Mouse (Mus musculus) midbrain, embryonic 10.5 days (tissue): ENCODE measurements around the gene Gm17657. TPM values are rescaled to one million over a fixed set of nuclear protein-coding genes. Genes with fewer than 3 reads are reported as not detected.
"Not testable (repeated sequence)": the region's sequence is repeated elsewhere in the genome, so short reads cannot be mapped to it uniquely, and the experiment has no call there.

Experiments
- DNase-seq: peaks from one replicate; pipeline ENCODE4 v3.0.0-alpha.2; 2017; ENCODE audit warnings: low spot score
- H3K27ac ChIP-seq: fragments of 300-500 bp; sonication (generic); replicated peaks from 2 replicates; pipeline ENCODE4 v1.5.1; 2016; ENCODE audit warnings: mild to moderate bottlenecking
- H3K27me3 ChIP-seq: fragments of 300-500 bp; sonication (generic); 2 replicates; pipeline ENCODE4 v1.6.1; 2016; ENCODE audit warnings: low read depth, mild to moderate bottlenecking; ENCODE audit not compliant: poor library complexity, severe bottlenecking
- H3K36me3 ChIP-seq: fragments of 300-500 bp; sonication (generic); 2 replicates; pipeline ENCODE4 v1.6.1; 2016; ENCODE audit warnings: mild to moderate bottlenecking, moderate library complexity
- H3K4me1 ChIP-seq: fragments of 300-500 bp; sonication (generic); 2 replicates; pipeline ENCODE4 v1.6.1; 2016
- H3K4me3 ChIP-seq: fragments of 300-500 bp; sonication (generic); 2 replicates; pipeline ENCODE4 v1.5.1; 2016; ENCODE audit warnings: mild to moderate bottlenecking, moderate library complexity
- H3K9me3 ChIP-seq: fragments of 300-500 bp; sonication (generic); replicated peaks from 2 replicates; pipeline ENCODE4 v1.6.1; 2016; ENCODE audit warnings: mild to moderate bottlenecking
- WGBS: fragments of 180-500 bp; shearing (Covaris S2); methylation state at CpG from one replicate; pipeline ENCODE4 v1.1.7; 2016; 5-methylcytosine and 5-hydroxymethylcytosine counted together
- polyA plus RNA-seq: library from polyadenylated mRNA; unstranded; fragments of >200 nt; fragmentation: Nextera tagmentation; extraction: Ambion mirVana; gene quantifications from 2 replicates; pipeline ENCODE4 v1.2.1, GENCODE M21; 2016

Gm17657 gene
- polyA plus RNA-seq, 1 experiment from 2014 or later = not detected

GRCm38 (mm10) chr17:29541419-29541818 lies 8.0 kb downstream of the Gm17657 start:
- no peak overlapping the region for H3K4me3 ChIP-seq
- WGBS = 83% methylated on average over 14 of the region's 14 CpGs
- no peak for DNase-seq
- no peaks in the 10 kb centered on the region for H3K36me3 ChIP-seq
- H3K4me1 ChIP-seq = no peaks in the 10 kb centered on the region
- H3K27me3 ChIP-seq = no peaks in the 10 kb centered on the region
- H3K27ac ChIP-seq = no peak overlapping the region
- no peaks in the 10 kb centered on the region for H3K9me3 ChIP-seq

DNA sequence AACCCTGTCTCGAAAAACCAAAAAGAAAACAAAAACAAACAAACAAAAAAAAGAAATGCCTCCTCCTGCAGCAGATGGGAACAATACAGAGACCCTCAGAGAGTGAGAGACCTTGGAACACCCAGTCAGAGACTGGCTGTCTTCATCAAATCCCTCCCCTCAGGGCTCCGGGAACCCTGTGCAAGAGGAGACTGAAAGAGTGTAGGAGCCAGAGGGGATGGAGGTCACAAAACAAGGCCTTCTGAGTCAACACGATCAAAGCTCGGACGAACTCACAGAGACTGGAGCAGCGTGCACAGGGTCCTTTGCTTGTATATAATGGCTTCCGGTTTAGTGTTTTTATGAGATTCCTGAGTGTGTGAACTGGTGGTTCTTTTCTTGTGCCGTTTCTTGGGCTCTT lies 9.0 kb downstream of the Gm17657 start:
- Histone ChIP-seq H3K4me1 (no peaks in the 10 kb centered on the region), H3K27ac (no peak overlapping the region), H3K4me3 (no peak overlapping the region), H3K36me3 (no peaks in the 10 kb centered on the region), H3K27me3 (no peaks in the 10 kb centered on the region), H3K9me3 (0 out of 2 replicates have a peak, but pooled peaks cover under 1% of the 10 kb centered on the region)
- no peak for DNase-seq
- 88% methylated on average over 8 of the region's 8 CpGs for WGBS

DNA sequence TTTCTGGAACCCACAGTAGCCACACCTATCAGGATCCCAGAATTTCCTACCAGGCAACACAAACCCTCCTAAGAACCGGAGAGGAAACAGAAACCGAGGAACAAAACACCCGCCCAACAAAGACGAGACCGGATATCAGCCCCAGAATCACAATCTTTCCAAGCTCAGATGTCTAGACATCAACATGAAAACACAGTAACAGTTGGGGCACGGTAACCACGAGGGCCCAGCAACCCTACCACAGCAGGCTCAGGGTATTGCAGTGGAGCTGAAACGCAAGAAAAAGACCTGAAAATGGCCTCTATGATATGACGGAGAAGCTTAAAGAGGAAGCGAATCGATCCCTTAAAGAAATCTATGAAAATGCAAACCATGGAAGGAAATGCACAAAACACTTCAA lies 15.6 kb downstream of the Gm17657 start:
- no peak for DNase-seq

GRCm38 (mm10) chr17:29531757-29532384 lies 17.6 kb downstream of the Gm17657 start:
- DNase-seq = no peak
- Histone ChIP-seq H3K27ac (no peak overlapping the region), H3K36me3 (no peaks in the 10 kb centered on the region), H3K4me1 (no peaks in the 10 kb centered on the region), H3K4me3 (no peak overlapping the region), H3K9me3 (peaks cover 3% of the 10 kb centered on the region; the same call in 1 of the 2 replicates), H3K27me3 (no peaks in the 10 kb centered on the region)
- 88% methylated on average over 10 of the region's 10 CpGs for WGBS

More for the DNA sequence above, 15.6 kb downstream of the Gm17657 start:
- 0 out of 2 replicates have a peak, but pooled peaks cover 3% of the 10 kb centered on the region for H3K9me3 ChIP-seq
- H3K36me3 ChIP-seq = no peaks in the 10 kb centered on the region
- no peak overlapping the region for H3K27ac ChIP-seq
- no peaks in the 10 kb centered on the region for H3K27me3 ChIP-seq
- WGBS = 95% methylated on average over 11 of the region's 11 CpGs
- no peaks in the 10 kb centered on the region for H3K4me1 ChIP-seq
- no peak overlapping the region for H3K4me3 ChIP-seq

DNA sequence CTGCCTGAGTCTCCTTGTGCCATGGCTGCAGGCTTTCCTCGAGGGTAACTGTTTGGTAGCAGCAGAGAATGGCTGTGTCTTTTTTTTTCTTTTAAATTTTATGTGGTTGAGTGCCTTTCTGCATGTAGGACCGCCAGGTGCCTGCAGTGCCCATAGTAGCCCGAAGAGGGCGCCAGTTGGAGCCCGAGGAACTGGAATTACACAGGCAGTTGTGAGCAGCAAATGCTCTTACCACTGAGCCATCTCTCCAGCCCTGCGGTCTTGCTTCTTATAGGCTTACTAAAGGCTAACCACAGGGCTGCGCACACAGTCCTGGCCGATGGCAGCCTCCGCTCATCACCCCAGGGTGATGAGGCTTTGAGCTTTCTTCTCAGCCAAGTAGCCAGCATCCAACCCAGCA lies 18.2 kb downstream of the Gm17657 start:
- Histone ChIP-seq H3K27me3 (no peaks in the 10 kb centered on the region), H3K9me3 (peaks cover 6% of the 10 kb centered on the region; the same call in 1 of the 2 replicates), H3K36me3 (no peaks in the 10 kb centered on the region), H3K27ac (no peak overlapping the region), H3K4me1 (no peaks in the 10 kb centered on the region), H3K4me3 (no peak overlapping the region)
- no peak for DNase-seq
- 73% methylated on average over 9 of the region's 9 CpGs for WGBS

- DNase-seq = no peak
- Histone ChIP-seq H3K9me3 (peaks cover 14% of the 10 kb centered on the region; the same call in 1 of the 2 replicates), H3K27ac (no peak overlapping the region), H3K4me1 (no peaks in the 10 kb centered on the region), H3K4me3 (no peak overlapping the region), H3K27me3 (no peaks in the 10 kb centered on the region), H3K36me3 (no peaks in the 10 kb centered on the region)
- WGBS = 80% methylated on average over 6 of the region's 6 CpGs
Observed at GRCm38 (mm10) chr17:29530508-29530907, 18.9 kb downstream of the Gm17657 start.

DNA sequence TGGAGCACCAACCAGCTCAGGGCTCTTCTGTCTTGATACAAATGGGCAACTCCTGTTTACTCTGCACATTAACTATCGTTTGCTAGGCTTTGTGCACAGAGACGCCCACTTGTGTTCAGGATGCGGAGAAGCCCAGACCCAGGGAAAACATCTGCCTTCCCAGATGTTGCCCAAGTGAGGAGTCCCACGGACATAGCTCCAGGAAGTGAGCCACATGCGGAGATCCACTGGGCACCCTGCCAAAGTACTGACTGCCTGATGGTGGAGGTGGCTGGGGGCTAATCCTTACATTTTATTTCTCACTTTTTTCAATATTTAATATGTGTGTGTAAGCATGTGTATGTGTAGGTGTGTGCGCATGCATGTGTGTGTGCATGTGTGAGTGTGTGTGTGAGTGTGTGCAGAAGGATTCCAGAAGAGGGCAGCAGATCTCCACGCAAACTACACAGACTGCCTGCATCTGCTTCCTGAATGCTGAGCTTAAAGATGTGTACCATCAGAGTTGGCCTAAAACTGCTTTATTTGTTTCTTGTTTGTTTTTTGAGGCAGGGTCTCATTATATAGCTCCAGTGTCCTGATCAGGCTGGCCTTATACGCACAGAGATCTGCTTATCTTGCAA lies 20.8 kb downstream of the Gm17657 start:
- no peak overlapping the region for H3K27ac ChIP-seq
- no peak overlapping the region for H3K4me3 ChIP-seq
- DNase-seq = no peak
- H3K4me1 ChIP-seq = no peaks in the 10 kb centered on the region
- H3K9me3 ChIP-seq = peaks cover 13% of the 10 kb centered on the region; the same call in 1 of the 2 replicates
- WGBS = 91% methylated on average over 8 of the region's 8 CpGs
- H3K36me3 ChIP-seq = no peaks in the 10 kb centered on the region
- no peaks in the 10 kb centered on the region for H3K27me3 ChIP-seq

DNA sequence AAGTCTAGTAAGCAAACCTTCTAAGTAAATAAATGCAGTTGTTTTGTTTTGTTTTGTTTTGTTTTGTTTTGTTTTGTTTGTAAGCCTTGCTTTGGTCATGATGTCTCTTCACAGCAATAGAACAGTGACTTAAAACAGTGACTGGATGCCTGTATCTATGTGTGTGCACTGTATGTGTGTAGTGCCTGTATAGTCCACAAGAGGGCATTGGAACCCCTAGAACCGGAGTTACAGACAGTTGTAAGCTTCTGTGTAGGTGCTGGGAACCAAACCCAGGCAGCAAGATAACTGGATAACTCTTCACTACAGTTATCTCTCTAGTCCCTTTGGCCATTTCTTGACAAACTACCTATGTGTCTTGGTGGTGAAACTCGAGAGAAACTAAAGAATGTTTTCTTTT lies 23.8 kb downstream of the Gm17657 start:
- WGBS = 81% methylated on average over 2 of the region's 2 CpGs
- H3K36me3 ChIP-seq = no peaks in the 10 kb centered on the region

GRCm38 (mm10) chr17:29519731-29520130 lies 29.7 kb downstream of the Gm17657 start:
- Histone ChIP-seq H3K27ac (no peak overlapping the region), H3K4me1 (no peaks in the 10 kb centered on the region), H3K36me3 (no peaks in the 10 kb centered on the region), H3K9me3 (no peaks in the 10 kb centered on the region), H3K4me3 (no peak overlapping the region), H3K27me3 (no peaks in the 10 kb centered on the region)
- 79% methylated on average over 8 of the region's 8 CpGs for WGBS
- DNase-seq = no peak

More for the DNA sequence above, 23.8 kb downstream of the Gm17657 start:
- Histone ChIP-seq H3K4me3 (no peak overlapping the region), H3K4me1 (no peaks in the 10 kb centered on the region), H3K27me3 (no peaks in the 10 kb centered on the region), H3K27ac (no peak overlapping the region), H3K9me3 (peaks cover 13% of the 10 kb centered on the region; the same call in 1 of the 2 replicates)
- DNase-seq = no peak

- not testable (repeated sequence) for H3K27me3 ChIP-seq, H3K9me3 ChIP-seq, H3K36me3 ChIP-seq, H3K4me3 ChIP-seq, H3K27ac ChIP-seq, DNase-seq, H3K4me1 ChIP-seq
- WGBS = 95% methylated on average over 5 of the region's 5 CpGs
Observed at GRCm38 (mm10) chr17:29518665-29519064, 30.8 kb downstream of the Gm17657 start.

GRCm38 (mm10) chr17:29514435-29514834 lies 35.0 kb downstream of the Gm17657 start:
- H3K36me3 ChIP-seq = no peaks in the 10 kb centered on the region
- DNase-seq = peak; percentile 83
- peaks cover 8% of the 10 kb centered on the region for H3K4me1 ChIP-seq
- H3K9me3 ChIP-seq = no peaks in the 10 kb centered on the region
- no peaks in the 10 kb centered on the region for H3K27me3 ChIP-seq
- no peak overlapping the region; the same call in 1 of the 2 replicates for H3K27ac ChIP-seq
- WGBS = 4% methylated on average over 11 of the region's 11 CpGs
- H3K4me3 ChIP-seq = no peak overlapping the region

DNA sequence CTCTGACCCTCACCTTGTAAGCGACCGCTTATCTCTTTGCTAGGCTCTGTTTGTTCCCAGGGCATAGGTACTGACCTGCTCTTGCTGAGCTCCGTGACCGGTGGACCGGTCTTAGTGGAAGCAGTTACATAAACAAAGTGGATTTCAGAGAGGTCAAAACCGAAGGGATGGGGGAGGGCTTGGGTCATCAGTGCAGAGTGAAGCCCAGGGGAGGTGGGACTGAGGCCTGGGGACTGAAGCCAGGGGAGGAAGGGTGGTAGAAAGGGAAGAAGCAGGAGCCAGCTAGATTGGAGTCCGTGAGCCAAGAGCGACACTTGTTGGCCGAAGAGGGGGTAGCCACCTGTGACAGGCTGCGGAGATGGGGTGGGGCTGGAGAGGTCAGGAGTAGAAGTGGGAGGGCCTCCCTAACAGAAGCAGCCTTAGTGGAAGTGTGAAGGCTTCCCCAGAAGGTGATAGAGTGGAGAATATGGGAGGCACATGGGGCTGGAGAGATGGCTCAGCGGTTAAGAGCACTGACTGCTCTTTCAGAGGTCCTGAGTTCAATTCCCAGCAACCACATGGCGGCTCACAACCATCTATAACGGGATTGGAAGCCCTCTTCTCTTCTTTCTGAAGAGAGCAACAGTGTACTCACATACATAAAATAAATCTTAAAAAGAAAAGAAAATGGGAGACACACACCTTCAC lies 36.3 kb downstream of the Gm17657 start:
- H3K27me3 ChIP-seq = no peaks in the 10 kb centered on the region
- no peaks in the 10 kb centered on the region for H3K36me3 ChIP-seq
- H3K4me3 ChIP-seq = no peak overlapping the region
- WGBS = 36% methylated on average over 13 of the region's 13 CpGs
- DNase-seq = peak; percentile 73
- H3K9me3 ChIP-seq = no peaks in the 10 kb centered on the region
- H3K4me1 ChIP-seq = peaks cover 8% of the 10 kb centered on the region
- no peak overlapping the region; the same call in 1 of the 2 replicates for H3K27ac ChIP-seq

GRCm38 (mm10) chr17:29510691-29511090 lies 38.7 kb downstream of the Gm17657 start:
- WGBS = 75% methylated on average over 8 of the region's 8 CpGs
- DNase-seq = no peak
- Histone ChIP-seq H3K27me3 (no peaks in the 10 kb centered on the region), H3K4me3 (no peak overlapping the region), H3K9me3 (no peaks in the 10 kb centered on the region), H3K27ac (no peak overlapping the region; the same call in 1 of the 2 replicates), H3K36me3 (no peaks in the 10 kb centered on the region), H3K4me1 (peaks cover 8% of the 10 kb centered on the region)
